Mouse (Mus musculus) C2C12 (cell line): Measurements from ENCODE around the gene Il1r1.

ENCODE experiments used
- CTCF ChIP-seq: IDR thresholded peaks from one replicate; pipeline ENCODE4 v1.5.1; 2011; ENCODE audit not compliant: control insufficient read depth, insufficient read depth, insufficient read length
- MAX ChIP-seq: IDR thresholded peaks from one replicate; pipeline ENCODE4 v1.6.1; 2011; ENCODE audit warnings: mild to moderate bottlenecking, control low read depth
- USF1 ChIP-seq: IDR thresholded peaks from one replicate; pipeline ENCODE4 v1.6.1; 2011; ENCODE audit warnings: low read depth, mild to moderate bottlenecking, control low read depth, moderate library complexity

DNA sequence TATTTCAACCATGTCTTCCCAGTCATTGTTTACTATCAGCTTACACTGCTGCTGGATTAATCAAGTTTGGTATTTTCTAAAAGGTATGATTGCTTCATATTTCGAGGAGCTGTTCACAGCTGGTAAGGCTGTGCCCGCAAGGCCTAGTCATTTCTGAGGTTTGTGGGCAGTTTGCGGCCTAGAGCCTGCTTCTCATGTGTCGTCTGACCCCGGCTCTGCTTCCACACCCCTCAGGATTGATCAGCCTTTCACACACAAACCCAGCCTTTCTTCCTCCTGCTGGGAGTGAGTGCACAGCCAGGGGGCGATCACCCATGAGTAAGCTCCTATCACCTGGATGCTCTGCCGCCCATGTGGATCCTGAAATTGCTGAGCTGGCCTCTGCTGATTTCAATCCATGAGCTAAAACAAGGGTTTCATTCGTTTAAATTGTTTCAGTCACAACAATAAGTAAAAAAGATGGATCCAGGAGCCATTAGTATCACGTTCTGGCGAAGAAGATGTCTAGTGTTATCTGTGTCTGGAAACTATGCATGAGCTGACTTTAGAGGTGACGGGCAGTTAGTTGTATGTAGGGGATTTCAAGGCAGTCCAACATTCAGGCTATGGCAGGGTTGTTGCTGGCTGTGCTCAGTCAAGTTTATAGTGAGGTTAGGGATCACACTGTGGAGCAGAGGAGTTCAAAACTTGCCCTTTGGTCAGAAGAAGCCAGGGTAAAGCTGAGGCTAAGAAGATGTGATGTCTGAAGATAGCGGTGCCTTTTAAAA lies 65.8 kb downstream of the Il1r1 start:
- TF ChIP-seq USF1 (no peak), MAX (no peak), CTCF (no peak)
